Mouse (Mus musculus): ENCODE results near the gene Fbln5.

Fbln5 gene

GRCm38 (mm10) chr12:101818608-101819370, at the start of gene Fbln5:
TSS of gene Fbln5 (minus strand) at chr12:101819055.
- DNase-seq, result no peak

DNA sequence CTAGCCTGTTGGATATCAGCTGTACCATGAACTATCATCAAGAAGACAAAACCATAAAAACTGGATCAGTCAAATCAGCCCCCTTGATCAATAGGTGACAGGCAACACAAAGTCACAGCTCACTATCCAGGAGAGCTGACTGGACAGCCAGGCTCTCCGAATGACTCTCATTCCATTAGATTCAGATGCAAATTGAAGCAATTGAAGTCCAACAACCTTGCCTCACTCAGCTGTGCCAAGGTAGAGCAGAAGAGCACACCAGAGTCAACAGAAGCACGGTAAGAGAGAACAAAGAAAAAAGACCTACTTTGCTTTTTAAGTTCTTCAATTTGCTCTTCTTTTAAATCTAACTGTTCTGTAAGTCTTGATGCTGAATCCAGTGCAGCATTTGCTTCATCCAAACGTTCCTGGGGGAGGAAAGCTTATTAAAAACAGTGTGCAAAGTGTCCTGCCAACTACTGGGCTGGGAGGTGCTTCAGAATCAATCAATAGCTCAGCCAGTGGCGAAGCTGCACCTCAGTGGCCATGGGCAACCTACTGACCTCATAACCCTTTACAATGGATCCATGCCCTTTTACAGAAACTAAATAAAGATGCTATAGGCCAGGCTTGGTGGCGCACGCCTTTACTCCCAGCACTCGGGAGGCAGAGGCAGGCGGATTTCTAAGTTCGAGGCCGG, 43.6 kb upstream of the Fbln5 start:
- no peak for DNase-seq

GRCm38 (mm10) chr12:101860256-101860655, 41.4 kb upstream of the Fbln5 start:
- DNase-seq, result no peak

- DNase-seq, result no peak
Observed at GRCm38 (mm10) chr12:101858011-101858410, 39.2 kb upstream of the Fbln5 start.

DNA sequence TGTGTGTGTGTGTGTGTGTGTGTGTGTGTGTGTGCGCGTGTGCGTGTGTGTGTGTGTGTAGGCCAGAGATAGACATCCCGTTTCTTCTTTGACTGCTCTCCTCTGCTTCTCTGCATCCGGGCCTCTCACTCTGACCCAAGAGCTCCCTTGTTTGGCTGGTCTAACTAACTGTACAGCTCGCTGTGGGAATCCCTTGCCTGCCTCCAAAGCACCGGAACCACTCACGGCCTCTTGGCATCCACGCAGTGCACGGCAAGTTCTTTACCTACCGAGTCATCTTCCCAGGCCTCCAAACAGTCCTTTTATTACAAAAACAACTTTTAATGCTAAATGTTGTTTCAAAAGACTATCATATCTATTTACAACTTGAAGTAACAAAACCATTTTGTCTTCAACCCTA, 35.5 kb upstream of the Fbln5 start:
- no peak for DNase-seq

DNA sequence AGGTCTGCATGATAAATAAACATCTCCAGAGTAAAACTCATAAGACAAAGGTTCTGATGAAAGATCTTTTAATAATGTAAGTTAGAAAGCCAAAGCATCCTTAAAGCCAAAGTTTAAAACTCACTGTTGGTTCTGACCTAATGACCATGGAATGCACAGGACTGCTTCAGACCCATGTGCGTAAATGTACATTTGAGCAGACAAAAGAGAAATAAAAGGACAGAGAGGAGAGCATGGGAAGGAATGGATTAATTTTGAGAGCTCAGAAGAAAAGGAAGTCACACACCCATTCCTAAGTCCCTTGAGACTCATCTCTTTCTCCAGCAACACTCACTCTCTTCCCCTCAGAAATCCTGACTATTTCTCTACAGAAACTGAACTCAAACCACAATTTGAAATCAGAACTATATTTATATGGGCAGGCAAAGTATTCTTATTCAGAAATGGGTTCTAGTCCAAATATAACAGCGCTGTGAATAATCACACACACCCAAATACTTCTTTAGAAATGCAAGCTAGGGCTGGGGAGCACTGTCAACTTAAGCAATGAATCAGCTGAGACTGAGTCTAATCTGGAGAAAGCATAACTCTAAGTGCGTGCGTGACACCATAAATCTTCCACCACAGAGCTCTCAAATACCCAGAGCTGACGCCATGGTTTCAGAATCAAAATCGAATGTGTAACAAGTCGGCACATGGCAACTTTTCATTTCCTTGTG, 33.1 kb upstream of the Fbln5 start:
- no peak for DNase-seq

GRCm38 (mm10) chr12:101851314-101851713, 32.5 kb upstream of the Fbln5 start:
- no peak for DNase-seq

GRCm38 (mm10) chr12:101836546-101837274, 17.9 kb upstream of the Fbln5 start:
- DNase-seq, result no peak

- no peak for DNase-seq
Observed at GRCm38 (mm10) chr12:101834715-101835114, 15.9 kb upstream of the Fbln5 start.

- DNase-seq, result no peak
Observed at GRCm38 (mm10) chr12:101833776-101834175, 14.9 kb upstream of the Fbln5 start.

DNA sequence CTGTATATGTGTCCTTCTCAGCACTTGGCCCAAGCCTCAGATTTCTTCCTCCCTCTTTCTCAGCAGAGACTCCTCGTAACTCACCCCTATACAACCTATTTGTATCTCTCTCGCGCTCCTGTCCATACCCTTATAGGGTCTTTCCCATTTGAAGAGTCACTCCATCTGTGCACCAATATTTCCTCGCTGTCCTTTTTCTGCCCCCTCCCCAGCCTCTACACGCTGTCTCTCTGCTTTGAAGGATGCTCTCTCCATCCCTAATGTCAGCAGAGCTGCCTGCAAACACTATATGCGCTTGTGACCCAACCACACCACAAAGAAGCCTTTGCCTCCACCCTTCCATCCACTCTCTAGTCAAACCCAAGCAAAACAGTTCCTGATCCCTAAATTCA, 14.3 kb upstream of the Fbln5 start:
- no peak for DNase-seq

- DNase-seq, result no peak
Observed at GRCm38 (mm10) chr12:101832179-101833114, 13.6 kb upstream of the Fbln5 start.

GRCm38 (mm10) chr12:101831221-101831620, 12.4 kb upstream of the Fbln5 start:
- DNase-seq, result no peak

DNA sequence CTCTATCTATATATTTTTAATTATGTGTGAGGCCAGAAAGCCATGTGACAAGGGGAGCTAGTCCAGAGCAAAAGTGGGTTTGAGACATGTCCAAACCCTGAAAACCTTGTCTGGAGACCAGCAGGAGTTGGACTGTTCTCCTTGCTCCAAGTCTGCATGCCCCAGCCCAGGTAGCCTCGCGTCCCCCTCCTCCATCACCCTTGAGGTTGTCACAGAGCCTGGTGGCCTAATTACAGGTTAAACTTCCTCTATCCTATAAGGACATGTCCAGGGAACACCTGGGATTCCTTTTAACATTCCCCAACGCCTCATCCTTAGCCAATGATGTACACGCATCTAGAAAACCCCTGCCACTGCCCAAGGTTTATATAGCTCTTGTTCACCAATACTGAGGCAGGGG, 4.3 kb upstream of the Fbln5 start:
- DNase-seq, result no peak

DNA sequence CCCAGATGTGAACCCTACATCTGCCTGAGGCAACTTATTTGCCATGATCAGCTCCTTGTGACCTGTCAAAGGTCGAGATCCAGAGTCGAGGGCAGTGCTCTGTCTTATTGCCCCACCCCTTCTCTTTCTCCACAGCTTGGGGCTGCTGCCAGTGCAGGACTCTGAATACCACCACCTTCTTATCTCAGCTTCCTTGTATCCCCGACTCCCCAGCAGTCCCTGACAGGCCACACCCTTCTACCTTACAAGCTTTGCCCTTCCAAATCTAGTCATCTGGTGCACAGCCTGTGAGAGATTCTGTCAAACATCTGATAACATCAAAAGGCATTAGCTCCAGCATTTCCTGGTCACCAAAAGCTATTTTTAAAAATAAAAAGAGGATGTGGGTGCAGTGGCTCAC, 2.7 kb upstream of the Fbln5 start:
- DNase-seq, result no peak

DNA sequence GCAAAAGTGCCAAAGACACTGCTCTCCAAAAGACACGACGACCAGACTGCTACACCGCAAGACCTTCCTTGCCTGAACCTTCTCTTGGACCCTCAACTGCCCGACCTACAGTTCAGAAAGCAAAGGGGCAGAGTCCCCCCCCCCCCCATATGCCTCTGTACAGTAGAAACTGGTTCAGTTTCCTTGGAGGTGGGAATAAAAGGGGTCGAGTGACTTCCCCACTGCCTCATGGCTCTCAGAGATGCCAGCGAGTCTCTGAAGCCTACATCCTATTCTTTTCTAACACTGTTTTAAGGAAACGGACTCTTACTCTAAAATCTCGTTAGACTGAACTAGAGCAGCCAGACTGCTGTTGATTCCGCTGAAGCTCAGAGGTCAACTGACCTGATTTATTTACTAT, 715 bp upstream of the Fbln5 start:
- DNase-seq, result no peak

DNA sequence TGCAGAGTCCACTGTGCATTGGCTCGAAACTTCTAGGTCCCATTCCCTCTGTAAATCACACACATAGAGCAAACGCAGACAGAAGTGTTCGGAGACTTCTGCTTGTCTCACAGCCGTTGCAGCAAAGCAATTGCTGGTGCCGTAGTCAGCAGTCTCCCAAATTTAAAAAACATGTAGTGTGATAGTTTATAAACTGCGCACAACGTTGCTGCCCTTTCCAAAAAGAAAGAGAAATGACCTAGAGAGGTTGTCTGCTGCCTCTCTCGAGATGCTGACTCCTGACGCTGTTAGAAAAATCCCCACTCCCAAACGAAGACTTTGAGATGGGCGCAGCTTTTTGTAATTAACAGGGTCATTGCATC, 628 bp downstream of the Fbln5 start:
- no peak for DNase-seq

GRCm38 (mm10) chr12:101816810-101817209, 2.0 kb downstream of the Fbln5 start:
- DNase-seq, result no peak

DNA sequence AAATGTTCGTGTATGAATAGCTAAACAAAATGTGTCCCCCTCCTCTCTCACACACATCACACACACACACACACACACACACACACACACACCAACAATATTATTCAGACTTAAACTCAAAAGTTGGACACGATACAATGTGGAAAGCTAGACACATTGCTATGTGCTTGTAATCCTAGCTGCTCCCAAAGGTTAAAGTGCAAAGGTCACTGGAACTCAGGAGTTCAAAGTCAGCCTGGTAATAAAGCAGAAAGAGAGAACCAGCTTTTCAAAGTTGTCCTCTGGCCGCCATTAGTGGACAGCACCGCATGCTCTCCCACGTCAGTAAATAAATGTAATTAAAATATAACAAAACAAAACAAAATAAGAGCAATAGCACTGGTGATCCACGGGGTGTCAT, 3.1 kb downstream of the Fbln5 start:
- no peak for DNase-seq

DNA sequence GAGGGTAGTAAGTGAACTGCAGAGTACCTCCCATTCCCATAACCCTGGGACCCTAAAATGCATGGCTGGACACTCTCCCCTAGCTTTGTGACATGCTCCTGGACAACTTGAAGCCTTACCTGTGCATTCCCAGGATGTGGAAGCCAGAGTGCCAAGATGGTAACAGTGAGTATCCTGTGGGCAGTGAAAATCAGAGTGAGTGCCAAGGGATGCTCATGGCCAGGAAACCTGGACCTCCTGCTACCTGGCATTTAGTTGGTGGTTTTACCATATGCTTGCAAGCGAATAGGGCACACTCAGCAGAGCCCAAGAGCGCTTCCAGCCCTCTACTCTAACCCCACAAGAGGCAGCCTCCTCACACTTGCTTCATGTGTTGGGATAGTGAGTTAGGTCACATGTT, 4.4 kb downstream of the Fbln5 start:
- DNase-seq, result peak; percentile 32

GRCm38 (mm10) chr12:101811181-101811580, 7.7 kb downstream of the Fbln5 start:
- DNase-seq, result no peak

GRCm38 (mm10) chr12:101810515-101810914, 8.3 kb downstream of the Fbln5 start:
- DNase-seq, result peak; percentile 54
